Mouse (Mus musculus): ENCODE measurements around the gene Dpp6. TPM values are rescaled to one million over a fixed set of nuclear protein-coding genes. Genes with fewer than 3 reads are reported as not detected.

Gene Dpp6
- polyA plus RNA-seq, 1 experiment from 2014 or later = 0.22 TPM

GRCm38 (mm10) chr5:26945169-26945920 is 128.3 kb downstream of the Dpp6 start:
- Histone ChIP-seq H3K27me3 (ENCODE audit: insufficient read depth, low read length) (no peaks in the 10 kb centered on the region), H3K27ac (ENCODE audit: low read depth) (no peak overlapping the region), H3K9ac (no peak overlapping the region), H3K4me2 (no peak overlapping the region), H3K36me3 (ENCODE audit: insufficient read depth) (no peaks in the 10 kb centered on the region), H3K4me3 (ENCODE audit: low read depth, low read length) (no peak overlapping the region), H3K4me1 (ENCODE audit: insufficient read depth) (no peaks in the 10 kb centered on the region), H3K9me3 (ENCODE audit: low read depth, low read length) (no peaks in the 10 kb centered on the region)
- DNase-seq = no peak
- TF ChIP-seq CTCF (IDR thresholded peaks at IDR 0.05; ENCODE audit: low read depth) = no peak
- ATAC-seq (ENCODE audit: insufficient read depth) = no peak
- WGBS = 40% methylated on average over 4 of the region's 4 CpGs

- H3K27me3 ChIP-seq (ENCODE audit: insufficient read depth, low read length) = no peaks in the 10 kb centered on the region
- no peak overlapping the region for H3K4me2 ChIP-seq
- no peak overlapping the region for H3K4me3 ChIP-seq (ENCODE audit: low read depth, low read length)
- 48% methylated on average over 6 of the region's 6 CpGs for WGBS
- no peak for TF ChIP-seq CTCF (IDR thresholded peaks at IDR 0.05; ENCODE audit: low read depth)
- H3K9ac ChIP-seq = no peak overlapping the region
- DNase-seq = no peak
- no peaks in the 10 kb centered on the region for H3K9me3 ChIP-seq (ENCODE audit: low read depth, low read length)
- H3K36me3 ChIP-seq (ENCODE audit: insufficient read depth) = no peaks in the 10 kb centered on the region
- H3K4me1 ChIP-seq (ENCODE audit: insufficient read depth) = no peaks in the 10 kb centered on the region
- no peak overlapping the region for H3K27ac ChIP-seq (ENCODE audit: low read depth)
- ATAC-seq (ENCODE audit: insufficient read depth) = no peak
These were observed 153.1 kb downstream of the Dpp6 start for GRCm38 (mm10) chr5:26969941-26970590.

GRCm38 (mm10) chr5:26973166-26973565 is 156.2 kb downstream of the Dpp6 start:
- no peaks in the 10 kb centered on the region for H3K27me3 ChIP-seq (ENCODE audit: insufficient read depth, low read length)
- H3K4me3 ChIP-seq (ENCODE audit: low read depth, low read length) = no peak overlapping the region
- H3K9ac ChIP-seq = no peak overlapping the region
- no peaks in the 10 kb centered on the region for H3K9me3 ChIP-seq (ENCODE audit: low read depth, low read length)
- no peak for ATAC-seq (ENCODE audit: insufficient read depth)
- no peaks in the 10 kb centered on the region for H3K36me3 ChIP-seq (ENCODE audit: insufficient read depth)
- no peak overlapping the region for H3K4me2 ChIP-seq
- DNase-seq = no peak
- no peaks in the 10 kb centered on the region for H3K4me1 ChIP-seq (ENCODE audit: insufficient read depth)
- H3K27ac ChIP-seq (ENCODE audit: low read depth) = no peak overlapping the region
- WGBS = 51% methylated on average over 4 of the region's 4 CpGs
- TF ChIP-seq CTCF (IDR thresholded peaks at IDR 0.05; ENCODE audit: low read depth) = no peak

GRCm38 (mm10) chr5:26979348-26979747 is 162.3 kb downstream of the Dpp6 start:
- ATAC-seq (ENCODE audit: insufficient read depth) (no peak), DNase-seq (no peak)
- no peaks in the 10 kb centered on the region for H3K27me3 ChIP-seq (ENCODE audit: insufficient read depth, low read length)
- no peak for TF ChIP-seq CTCF (IDR thresholded peaks at IDR 0.05; ENCODE audit: low read depth)
- H3K9me3 ChIP-seq (ENCODE audit: low read depth, low read length) = no peaks in the 10 kb centered on the region
- no peaks in the 10 kb centered on the region for H3K36me3 ChIP-seq (ENCODE audit: insufficient read depth)
- H3K4me1 ChIP-seq (ENCODE audit: insufficient read depth) = no peaks in the 10 kb centered on the region
- 62% methylated on average over 1 of the region's 1 CpGs for WGBS
- no peak overlapping the region for H3K9ac ChIP-seq
- H3K4me3 ChIP-seq (ENCODE audit: low read depth, low read length) = no peak overlapping the region
- no peak overlapping the region for H3K27ac ChIP-seq (ENCODE audit: low read depth)
- H3K4me2 ChIP-seq = no peak overlapping the region

GRCm38 (mm10) chr5:26979755-26980154 is 162.8 kb downstream of the Dpp6 start:
- Histone ChIP-seq H3K27me3 (ENCODE audit: insufficient read depth, low read length) (no peaks in the 10 kb centered on the region), H3K4me1 (ENCODE audit: insufficient read depth) (no peaks in the 10 kb centered on the region), H3K9me3 (ENCODE audit: low read depth, low read length) (no peaks in the 10 kb centered on the region), H3K4me2 (no peak overlapping the region), H3K4me3 (ENCODE audit: low read depth, low read length) (no peak overlapping the region), H3K27ac (ENCODE audit: low read depth) (no peak overlapping the region), H3K36me3 (ENCODE audit: insufficient read depth) (no peaks in the 10 kb centered on the region), H3K9ac (no peak overlapping the region)
- DNase-seq (no peak), ATAC-seq (ENCODE audit: insufficient read depth) (no peak)
- WGBS = 51% methylated on average over 3 of the region's 3 CpGs
- no peak for TF ChIP-seq CTCF (IDR thresholded peaks at IDR 0.05; ENCODE audit: low read depth)

- H3K36me3 ChIP-seq (ENCODE audit: insufficient read depth) = no peaks in the 10 kb centered on the region
- H3K4me3 ChIP-seq (ENCODE audit: low read depth, low read length) = no peak overlapping the region
- no peak overlapping the region for H3K9ac ChIP-seq
- no peak for ATAC-seq (ENCODE audit: insufficient read depth)
- H3K4me1 ChIP-seq (ENCODE audit: insufficient read depth) = no peaks in the 10 kb centered on the region
- no peaks in the 10 kb centered on the region for H3K9me3 ChIP-seq (ENCODE audit: low read depth, low read length)
- H3K27ac ChIP-seq (ENCODE audit: low read depth) = no peak overlapping the region
- H3K4me2 ChIP-seq = no peak overlapping the region
- H3K27me3 ChIP-seq (ENCODE audit: insufficient read depth, low read length) = no peaks in the 10 kb centered on the region
- WGBS = 9% methylated on average over 1 of the region's 1 CpGs
- no peak for TF ChIP-seq CTCF (IDR thresholded peaks at IDR 0.05; ENCODE audit: low read depth)
- no peak for DNase-seq
These were observed 168.1 kb downstream of the Dpp6 start for GRCm38 (mm10) chr5:26985114-26985513.

- DNase-seq (no peak), ATAC-seq (ENCODE audit: insufficient read depth) (no peak)
- Histone ChIP-seq H3K27ac (ENCODE audit: low read depth) (no peak overlapping the region), H3K4me2 (no peak overlapping the region), H3K4me1 (ENCODE audit: insufficient read depth) (no peaks in the 10 kb centered on the region), H3K36me3 (ENCODE audit: insufficient read depth) (no peaks in the 10 kb centered on the region), H3K4me3 (ENCODE audit: low read depth, low read length) (no peak overlapping the region), H3K9me3 (ENCODE audit: low read depth, low read length) (no peaks in the 10 kb centered on the region), H3K27me3 (ENCODE audit: insufficient read depth, low read length) (no peaks in the 10 kb centered on the region), H3K9ac (no peak overlapping the region)
- TF ChIP-seq CTCF (IDR thresholded peaks at IDR 0.05; ENCODE audit: low read depth) = no peak
- 9% methylated on average over 2 of the region's 2 CpGs for WGBS
These were observed 174.6 kb downstream of the Dpp6 start for GRCm38 (mm10) chr5:26991587-26991986.
